15 mouse cellular contexts compared by ENCODE assay signal in genomic region chr7:16101726-16102475, GRCm38 (mm10). TPM values are rescaled to one million over a fixed set of nuclear protein-coding genes. Genes with fewer than 3 reads are reported as not detected.
DNase-seq lines count a peak whose midpoint lies in the region; ATAC-seq and TF ChIP-seq lines count a peak whose summit lies in the region.
"Had no signal": no experiment of that assay in that cellular context is flagged by ENCODE, and none has a peak within 500 bp of the region (broad histone marks: within the 10 kb centered on the region; RNA-seq: fewer than 3 reads in every experiment).

No protein-coding gene starts in this region.

- H3K27ac ChIP-seq in kidney, embryonic 14.5 days (ENCODE audit: low read depth, low read length), result no peak overlapping the region
- no peak overlapping the region for H3K27ac ChIP-seq in kidney, embryonic 16.5 days (ENCODE audit: low read length)
- no peak overlapping the region for H3K27ac ChIP-seq in stomach, embryonic 16.5 days (ENCODE audit: low read length)
- no peak overlapping the region for H3K27ac ChIP-seq in stomach, postnatal 0 days (replicated peaks)
- H3K27ac ChIP-seq: heart, embryonic 15.5 days; limb, embryonic 15.5 days had no signal

- peaks cover 19% of the 10 kb centered on the region; the same call in 1 of the 2 replicates for H3K36me3 ChIP-seq in kidney, embryonic 14.5 days (ENCODE audit: control insufficient read depth, insufficient read depth, low read length)
- peaks cover 10% of the 10 kb centered on the region; the same call in 1 of the 2 replicates for H3K36me3 ChIP-seq in kidney, embryonic 16.5 days (ENCODE audit: insufficient read depth, low read length)
- no peaks in the 10 kb centered on the region for H3K36me3 ChIP-seq in stomach, embryonic 16.5 days (ENCODE audit: control insufficient read depth, insufficient read depth, low read length)
- peaks cover 2% of the 10 kb centered on the region; the same call in 1 of the 2 replicates for H3K36me3 ChIP-seq in stomach, postnatal 0 days (ENCODE audit: control insufficient read depth, insufficient read depth, low read length)

- no peak overlapping the region for H3K4me2 ChIP-seq in kidney, embryonic 14.5 days (replicated peaks; ENCODE audit: low read depth, low read length)
- H3K4me2 ChIP-seq in kidney, embryonic 16.5 days (replicated peaks; ENCODE audit: low read depth, low read length), result no peak overlapping the region
- no peak overlapping the region for H3K4me2 ChIP-seq in stomach, embryonic 16.5 days (ENCODE audit: low read depth, low read length)
- H3K4me2 ChIP-seq in stomach, postnatal 0 days (replicated peaks; ENCODE audit: low read depth), result no peak overlapping the region
- H3K4me2 ChIP-seq: heart, embryonic 15.5 days; limb, embryonic 15.5 days had no signal

- peak overlapping the region; percentile 23; the same call in 1 of the 2 replicates for H3K9ac ChIP-seq in kidney, embryonic 14.5 days (ENCODE audit: low read depth, low read length)
- H3K9ac ChIP-seq in kidney, embryonic 16.5 days (replicated peaks; ENCODE audit: low read length), result no peak overlapping the region; the same call in 1 of the 2 replicates
- peak overlapping the region; percentile 2; the same call in 1 of the 2 replicates for H3K9ac ChIP-seq in stomach, embryonic 16.5 days (ENCODE audit: low read length)
- H3K9ac ChIP-seq in stomach, postnatal 0 days (ENCODE audit: low read length), result no peak overlapping the region
- H3K9ac ChIP-seq: limb, embryonic 15.5 days had no signal

- no peaks in the 10 kb centered on the region for H3K27me3 ChIP-seq in kidney, embryonic 14.5 days (ENCODE audit: control insufficient read depth, insufficient read depth, low read length)
- no peaks in the 10 kb centered on the region for H3K27me3 ChIP-seq in kidney, embryonic 16.5 days (ENCODE audit: insufficient read depth, low read length)
- H3K27me3 ChIP-seq in stomach, embryonic 16.5 days (ENCODE audit: control insufficient read depth, insufficient read depth, low read length), result no peaks in the 10 kb centered on the region
- no peaks in the 10 kb centered on the region for H3K27me3 ChIP-seq in stomach, postnatal 0 days (ENCODE audit: control insufficient read depth, insufficient read depth, low read length)
- H3K27me3 ChIP-seq: heart, embryonic 15.5 days; limb, embryonic 15.5 days had no signal

- H3K9me3 ChIP-seq in kidney, embryonic 14.5 days (ENCODE audit: control insufficient read depth, low read length), result no peaks in the 10 kb centered on the region
- no peaks in the 10 kb centered on the region for H3K9me3 ChIP-seq in kidney, embryonic 16.5 days (ENCODE audit: low read length)
- H3K9me3 ChIP-seq in stomach, embryonic 16.5 days (replicated peaks; ENCODE audit: control insufficient read depth, low read length), result no peaks in the 10 kb centered on the region
- no peaks in the 10 kb centered on the region for H3K9me3 ChIP-seq in stomach, postnatal 0 days (ENCODE audit: control insufficient read depth, low read length)
- H3K9me3 ChIP-seq: heart, embryonic 15.5 days; limb, embryonic 15.5 days had no signal

- WGBS in kidney, embryonic 14.5 days, result 80% methylated on average over 15 of the region's 15 CpGs
- WGBS in kidney, embryonic 16.5 days, result 75% methylated on average over 15 of the region's 15 CpGs
- WGBS in stomach, embryonic 16.5 days, result 68% methylated on average over 15 of the region's 15 CpGs
- WGBS in stomach, postnatal 0 days, result 63% methylated on average over 15 of the region's 15 CpGs

- no peak for ATAC-seq in kidney, embryonic 14.5 days (ENCODE audit: low FRiP score, low TSS enrichment)
- no peak for ATAC-seq in kidney, embryonic 16.5 days (ENCODE audit: low FRiP score, low TSS enrichment)
- no peak for ATAC-seq in stomach, embryonic 16.5 days (ENCODE audit: insufficient read depth, low FRiP score)
- no peak for ATAC-seq in stomach, postnatal 0 days (ENCODE audit: low FRiP score, low TSS enrichment)
- ATAC-seq: intestine, embryonic 16.5 days had no signal

- H3K4me1 ChIP-seq in kidney, embryonic 14.5 days (ENCODE audit: control insufficient read depth, insufficient read depth, low read length), result peaks cover 11% of the 10 kb centered on the region
- H3K4me1 ChIP-seq in kidney, embryonic 16.5 days (ENCODE audit: insufficient read depth, low read length), result peaks cover 17% of the 10 kb centered on the region
- H3K4me1 ChIP-seq in stomach, embryonic 16.5 days (ENCODE audit: control insufficient read depth, insufficient read depth, low read length), result peaks cover 8% of the 10 kb centered on the region
- no peaks in the 10 kb centered on the region for H3K4me1 ChIP-seq in stomach, postnatal 0 days (replicated peaks; ENCODE audit: control insufficient read depth, insufficient read depth)

- no peak for TF ChIP-seq CTCF in stomach, postnatal 0 days (IDR thresholded peaks at IDR 0.05; ENCODE audit: low read depth)

- H3K4me3 ChIP-seq in kidney, embryonic 14.5 days (ENCODE audit: low read length), result no peak overlapping the region
- no peak overlapping the region for H3K4me3 ChIP-seq in kidney, embryonic 16.5 days (ENCODE audit: low read length)
- no peak overlapping the region for H3K4me3 ChIP-seq in stomach, embryonic 16.5 days (replicated peaks; ENCODE audit: low read length)
- H3K4me3 ChIP-seq in stomach, postnatal 0 days (ENCODE audit: low read depth, low read length), result no peak overlapping the region
- H3K4me3 ChIP-seq: heart, embryonic 15.5 days; limb, embryonic 15.5 days; myocyte had no signal

- intact Hi-C loops in gastrocnemius, postnatal 14 days (cut with DNase I; ENCODE audit: low total_unique reads), result no loop called here

- no peak for TF ChIP-seq EP300 in stomach, postnatal 0 days (optimal IDR thresholded peaks at IDR 0.05)

- DNase-seq in gastrocnemius, adult 18-20 months (ENCODE audit: low spot score), result peak; percentile 66
- DNase-seq in gastrocnemius, postnatal 14 days, result no peak
- no peak for DNase-seq in stomach, postnatal 0 days (ENCODE audit: low spot score)
- DNase-seq in skeletal muscle tissue, adult 2 months (ENCODE audit: low read depth, low spot score), result peak; percentile 82
- DNase-seq in frontal cortex, postnatal 14 days (ENCODE audit: low spot score in 2 of 2), result no peak
- DNase-seq: kidney, postnatal 36 days; spleen, adult 18-20 months had no signal

RNA-seq across cellular contexts. Expression of gene Napa, which starts 3.6 kb away (rescaled TPM):
- 100 to 1,000 TPM; 101 to 131 TPM for total RNA-seq in gastrocnemius, adult 18-20 months (2021)
- 100 to 1,000 TPM; 102 to 107 TPM for total RNA-seq in gastrocnemius, postnatal 14 days (2021)
- 179 and 188 TPM in 2 replicates for polyA plus RNA-seq in kidney, embryonic 14.5 days (2014; fragmentation: Nextera tagmentation; extraction: Ambion mirVana)
- polyA plus RNA-seq in kidney, embryonic 16.5 days (2015; fragmentation: Nextera tagmentation; extraction: Ambion mirVana), result 215 and 220 TPM in 2 replicates
- 206 and 230 TPM in 2 replicates for polyA plus RNA-seq in stomach, embryonic 16.5 days (2015; fragmentation: Nextera tagmentation; extraction: Ambion mirVana)
- 136 and 152 TPM in 2 replicates for polyA plus RNA-seq in stomach, postnatal 0 days (2015; fragmentation: Nextera tagmentation; extraction: Ambion mirVana)

RNA-seq across cellular contexts. Expression of gene Kptn, which starts 17.8 kb away (rescaled TPM):
- total RNA-seq in gastrocnemius, adult 18-20 months (2021), result 10 to 100 TPM; 10.2 to 12.6 TPM
- 10 to 100 TPM; 12.2 to 14.4 TPM for total RNA-seq in gastrocnemius, postnatal 14 days (2021)
- polyA plus RNA-seq in kidney, embryonic 14.5 days (2014; fragmentation: Nextera tagmentation; extraction: Ambion mirVana), result 25.1 and 29.2 TPM in 2 replicates
- 33.9 and 36.8 TPM in 2 replicates for polyA plus RNA-seq in kidney, embryonic 16.5 days (2015; fragmentation: Nextera tagmentation; extraction: Ambion mirVana)
- 26.7 and 27.2 TPM in 2 replicates for polyA plus RNA-seq in stomach, embryonic 16.5 days (2015; fragmentation: Nextera tagmentation; extraction: Ambion mirVana)
- polyA plus RNA-seq in stomach, postnatal 0 days (2015; fragmentation: Nextera tagmentation; extraction: Ambion mirVana), result 11.8 and 13.1 TPM in 2 replicates

RNA-seq across cellular contexts. Expression of gene Slc8a2, which starts 27.7 kb away (rescaled TPM):
- under 1 TPM; 0.11 to 0.21 TPM for total RNA-seq in gastrocnemius, adult 18-20 months (2021)
- under 1 TPM; 0.24 to 0.25 TPM for total RNA-seq in gastrocnemius, postnatal 14 days (2021)
- 0.21 and 0.24 TPM in 2 replicates for polyA plus RNA-seq in kidney, embryonic 14.5 days (2014; fragmentation: Nextera tagmentation; extraction: Ambion mirVana)
- polyA plus RNA-seq in kidney, embryonic 16.5 days (2015; fragmentation: Nextera tagmentation; extraction: Ambion mirVana), result 0.12 and 0.17 TPM in 2 replicates
- 0.25 TPM in 2 replicates for polyA plus RNA-seq in stomach, embryonic 16.5 days (2015; fragmentation: Nextera tagmentation; extraction: Ambion mirVana)
- 0.11 and 0.12 TPM in 2 replicates for polyA plus RNA-seq in stomach, postnatal 0 days (2015; fragmentation: Nextera tagmentation; extraction: Ambion mirVana)
- total RNA-seq: megakaryocyte-erythroid progenitor cell, adult 5-6 weeks had no signal

RNA-seq across cellular contexts. Expression of gene Zfp541, which starts 40.3 kb away (rescaled TPM):
- not detected for total RNA-seq in gastrocnemius, adult 18-20 months (2021)
- total RNA-seq in gastrocnemius, postnatal 14 days (2021), result not detected
- 0.04 and 0.07 TPM in 2 replicates for polyA plus RNA-seq in kidney, embryonic 14.5 days (2014; fragmentation: Nextera tagmentation; extraction: Ambion mirVana)
- polyA plus RNA-seq in kidney, embryonic 16.5 days (2015; fragmentation: Nextera tagmentation; extraction: Ambion mirVana), result 0.04 and 0.09 TPM in 2 replicates
- 0.05 and 0.10 TPM in 2 replicates for polyA plus RNA-seq in stomach, embryonic 16.5 days (2015; fragmentation: Nextera tagmentation; extraction: Ambion mirVana)
- 0.05 TPM in 2 replicates for polyA plus RNA-seq in stomach, postnatal 0 days (2015; fragmentation: Nextera tagmentation; extraction: Ambion mirVana)
- total RNA-seq: megakaryocyte-erythroid progenitor cell, adult 5-6 weeks had no signal
- polyA plus RNA-seq: heart, embryonic 15.5 days; limb, embryonic 15.5 days; myocyte had no signal

RNA-seq across cellular contexts. Expression of gene Bicra, which starts 54.2 kb away (rescaled TPM):
- total RNA-seq in gastrocnemius, adult 18-20 months (2021), result 1 to 10 TPM; 5.5 to 6.6 TPM
- total RNA-seq in gastrocnemius, postnatal 14 days (2021), result 1 to 10 TPM; 7.9 to 8.8 TPM
- polyA plus RNA-seq in kidney, embryonic 14.5 days (2014; fragmentation: Nextera tagmentation; extraction: Ambion mirVana), result 6.9 and 10.0 TPM in 2 replicates
- 7.1 and 7.5 TPM in 2 replicates for polyA plus RNA-seq in kidney, embryonic 16.5 days (2015; fragmentation: Nextera tagmentation; extraction: Ambion mirVana)
- polyA plus RNA-seq in stomach, embryonic 16.5 days (2015; fragmentation: Nextera tagmentation; extraction: Ambion mirVana), result 3.9 and 4.5 TPM in 2 replicates
- polyA plus RNA-seq in stomach, postnatal 0 days (2015; fragmentation: Nextera tagmentation; extraction: Ambion mirVana), result 1.8 and 2.3 TPM in 2 replicates

Comparison
In these comparisons a context has a peak if more than half of its experiments do, and no peak if none do; other contexts are left out.
1. DNase-seq: peak in gastrocnemius, adult 18-20 months (single experiment) and skeletal muscle tissue, adult 2 months (single experiment); none in gastrocnemius, postnatal 14 days (single experiment), stomach, postnatal 0 days (single experiment) and frontal cortex, postnatal 14 days (0 of 2).
2. H3K9ac ChIP-seq: peak in kidney, embryonic 14.5 days (single experiment) and stomach, embryonic 16.5 days (single experiment); none in kidney, embryonic 16.5 days (single experiment) and stomach, postnatal 0 days (single experiment).